ENCODE assay signal across 20 mouse cellular contexts in the genomic region with DNA sequence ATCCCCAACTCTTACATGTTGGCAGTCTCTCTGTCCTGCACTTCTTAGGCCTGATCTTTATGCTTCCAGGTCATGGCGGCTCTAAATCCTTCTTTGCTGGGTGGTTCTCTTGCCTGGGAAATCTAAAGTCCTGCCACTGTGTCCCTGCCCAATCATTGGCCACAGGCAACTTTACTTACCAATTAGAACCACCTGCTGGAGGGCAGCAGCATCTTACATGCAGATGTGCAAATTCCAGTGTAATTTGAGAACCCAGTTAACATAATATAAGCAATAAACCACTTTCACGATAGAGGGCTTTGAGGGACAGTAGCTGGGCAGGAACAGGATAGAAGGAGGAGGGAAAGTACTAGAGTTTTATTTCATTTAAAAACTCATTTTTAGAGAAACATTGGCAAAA.
DNase-seq lines count a peak whose midpoint lies in the region; ATAC-seq lines count a peak whose summit lies in the region.
"Had no signal": no experiment of that assay in that cellular context is flagged by ENCODE, and none has a peak within 500 bp of the region (broad histone marks: within the 10 kb centered on the region; RNA-seq: fewer than 3 reads in every experiment).

No protein-coding gene starts in this region.

- H3K9ac ChIP-seq in kidney, embryonic 14.5 days (ENCODE audit: low read depth, low read length): no peak overlapping the region
- no peak overlapping the region for H3K9ac ChIP-seq in embryonic facial prominence, embryonic 11.5 days (replicated peaks; ENCODE audit: low read length)
- H3K9ac ChIP-seq in limb, embryonic 11.5 days (ENCODE audit: low read length): no peak overlapping the region
- H3K9ac ChIP-seq in forebrain, embryonic 14.5 days (ENCODE audit: low read length): no peak overlapping the region
- H3K9ac ChIP-seq: embryonic facial prominence, embryonic 13.5 days; forebrain, embryonic 12.5 days; forebrain, postnatal 0 days; heart, embryonic 12.5 days; hindbrain, embryonic 14.5 days had no signal

- H3K4me3 ChIP-seq in kidney, embryonic 14.5 days (ENCODE audit: low read length): no peak overlapping the region
- no peak overlapping the region for H3K4me3 ChIP-seq in embryonic facial prominence, embryonic 11.5 days (ENCODE audit: low read depth, low read length)
- no peak overlapping the region for H3K4me3 ChIP-seq in limb, embryonic 11.5 days (ENCODE audit: low read depth, low read length)
- H3K4me3 ChIP-seq in forebrain, embryonic 14.5 days (ENCODE audit: low read depth, low read length): no peak overlapping the region
- H3K4me3 ChIP-seq: embryonic facial prominence, embryonic 13.5 days; forebrain, embryonic 12.5 days; gastrocnemius, adult 2 months; heart, embryonic 12.5 days had no signal

- no peak overlapping the region for H3K4me2 ChIP-seq in kidney, embryonic 14.5 days (replicated peaks; ENCODE audit: low read depth, low read length)
- H3K4me2 ChIP-seq in embryonic facial prominence, embryonic 11.5 days (ENCODE audit: low read depth, low read length): no peak overlapping the region
- H3K4me2 ChIP-seq in limb, embryonic 11.5 days (ENCODE audit: low read depth, severe bottlenecking): no peak overlapping the region
- H3K4me2 ChIP-seq in forebrain, embryonic 14.5 days (ENCODE audit: low read length): no peak overlapping the region
- H3K4me2 ChIP-seq: embryonic facial prominence, embryonic 13.5 days; forebrain, embryonic 12.5 days; heart, embryonic 12.5 days; hindbrain, embryonic 14.5 days had no signal

- 36% methylated on average over 2 of the region's 2 CpGs for WGBS in kidney, embryonic 14.5 days
- 27% methylated on average over 2 of the region's 2 CpGs for WGBS in embryonic facial prominence, embryonic 11.5 days
- WGBS in limb, embryonic 11.5 days: 18% methylated on average over 2 of the region's 2 CpGs
- 79% methylated on average over 2 of the region's 2 CpGs for WGBS in forebrain, embryonic 14.5 days

- H3K4me1 ChIP-seq in kidney, embryonic 14.5 days (ENCODE audit: control insufficient read depth, insufficient read depth, low read length): no peaks in the 10 kb centered on the region
- no peaks in the 10 kb centered on the region for H3K4me1 ChIP-seq in embryonic facial prominence, embryonic 11.5 days (ENCODE audit: control insufficient read depth, insufficient read depth, low read length)
- H3K4me1 ChIP-seq in limb, embryonic 11.5 days (ENCODE audit: control insufficient read depth, insufficient read depth, low read length): no peaks in the 10 kb centered on the region
- H3K4me1 ChIP-seq in forebrain, embryonic 14.5 days (ENCODE audit: control insufficient read depth, insufficient read depth, low read length): no peaks in the 10 kb centered on the region
- H3K4me1 ChIP-seq: forebrain, embryonic 12.5 days; heart, embryonic 12.5 days had no signal

- H3K36me3 ChIP-seq in kidney, embryonic 14.5 days (ENCODE audit: control insufficient read depth, insufficient read depth, low read length): no peaks in the 10 kb centered on the region
- no peaks in the 10 kb centered on the region for H3K36me3 ChIP-seq in embryonic facial prominence, embryonic 11.5 days (replicated peaks; ENCODE audit: control insufficient read depth, insufficient read depth, low read depth, low read length)
- H3K36me3 ChIP-seq in limb, embryonic 11.5 days (ENCODE audit: control insufficient read depth, insufficient read depth, low read length): no peaks in the 10 kb centered on the region
- no peaks in the 10 kb centered on the region for H3K36me3 ChIP-seq in forebrain, embryonic 14.5 days (ENCODE audit: control insufficient read depth, insufficient read depth, low read length)
- H3K36me3 ChIP-seq: embryonic facial prominence, embryonic 13.5 days; forebrain, embryonic 12.5 days; heart, embryonic 12.5 days had no signal

- intact Hi-C loops in heart, postnatal 25 days (cut with DNase I): no loop called here

- 0 out of 2 replicates have a peak, but pooled peaks have one; percentile 46 for ATAC-seq in kidney, embryonic 14.5 days (ENCODE audit: low FRiP score, low TSS enrichment)
- peak; percentile 65; the same call in 1 of the 2 replicates for ATAC-seq in embryonic facial prominence, embryonic 11.5 days (replicated peaks; ENCODE audit: insufficient number of reproducible peaks, low FRiP score, low TSS enrichment, low read depth)
- ATAC-seq in limb, embryonic 11.5 days (ENCODE audit: insufficient number of reproducible peaks, low FRiP score, low TSS enrichment, low read depth): peak; percentile 71; the same call in 1 of the 2 replicates
- ATAC-seq in forebrain, embryonic 14.5 days: no peak
- ATAC-seq: forebrain, postnatal 0 days; intestine, embryonic 16.5 days had no signal

- H3K27ac ChIP-seq in kidney, embryonic 14.5 days (ENCODE audit: low read depth, low read length): no peak overlapping the region
- no peak overlapping the region for H3K27ac ChIP-seq in embryonic facial prominence, embryonic 11.5 days (replicated peaks; ENCODE audit: low read depth, low read length)
- H3K27ac ChIP-seq in limb, embryonic 11.5 days (replicated peaks; ENCODE audit: low read depth, low read length): no peak overlapping the region
- no peak overlapping the region for H3K27ac ChIP-seq in forebrain, embryonic 14.5 days (ENCODE audit: low read depth, low read length)
- H3K27ac ChIP-seq: embryonic facial prominence, embryonic 13.5 days; forebrain, embryonic 12.5 days; gastrocnemius, adult 2 months; hindbrain, embryonic 14.5 days had no signal

- no peaks in the 10 kb centered on the region for H3K9me3 ChIP-seq in kidney, embryonic 14.5 days (ENCODE audit: control insufficient read depth, low read length)
- H3K9me3 ChIP-seq in embryonic facial prominence, embryonic 11.5 days (replicated peaks; ENCODE audit: control insufficient read depth, low read length): no peaks in the 10 kb centered on the region
- no peaks in the 10 kb centered on the region for H3K9me3 ChIP-seq in limb, embryonic 11.5 days (ENCODE audit: control insufficient read depth, low read length)
- no peaks in the 10 kb centered on the region for H3K9me3 ChIP-seq in forebrain, embryonic 14.5 days (replicated peaks; ENCODE audit: control insufficient read depth, low read length)
- H3K9me3 ChIP-seq: embryonic facial prominence, embryonic 13.5 days; forebrain, embryonic 12.5 days had no signal

- DNase-seq in kidney, adult 8-10 months: no peak
- peak; percentile 46 for DNase-seq in embryo, embryonic 10.5 days (ENCODE audit: low spot score)
- peak; percentile 67 for DNase-seq in embryonic facial prominence, embryonic 11.5 days (ENCODE audit: low spot score)
- DNase-seq in limb, embryonic 11.5 days (ENCODE audit: low spot score): peak; percentile 44
- DNase-seq in forebrain, embryonic 14.5 days (ENCODE audit: low spot score): no peak
- no peak for DNase-seq in heart, adult 11 months
- DNase-seq in heart, postnatal 25 days (ENCODE audit: low spot score): no peak
- DNase-seq: adrenal gland, postnatal 10 days; cerebellum, adult 11 months; cerebellum, adult 8-10 months; forebrain, postnatal 0 days; gastrocnemius, adult 2 months; gastrocnemius, postnatal 25 days; heart, postnatal 36 days had no signal

- no peaks in the 10 kb centered on the region for H3K27me3 ChIP-seq in kidney, embryonic 14.5 days (ENCODE audit: control insufficient read depth, insufficient read depth, low read length)
- no peaks in the 10 kb centered on the region for H3K27me3 ChIP-seq in embryonic facial prominence, embryonic 11.5 days (ENCODE audit: control insufficient read depth, insufficient read depth, low read length)
- no peaks in the 10 kb centered on the region for H3K27me3 ChIP-seq in limb, embryonic 11.5 days (ENCODE audit: control insufficient read depth, insufficient read depth, low read length)
- H3K27me3 ChIP-seq in forebrain, embryonic 14.5 days (replicated peaks; ENCODE audit: control insufficient read depth, insufficient read depth, low read length): no peaks in the 10 kb centered on the region
- H3K27me3 ChIP-seq: embryonic facial prominence, embryonic 13.5 days; forebrain, embryonic 12.5 days; heart, embryonic 12.5 days had no signal

Comparison
In these comparisons a context has a peak if more than half of its experiments do, and no peak if none do; other contexts are left out.
1. DNase-seq: peak in embryo, embryonic 10.5 days (single experiment), embryonic facial prominence, embryonic 11.5 days (single experiment) and limb, embryonic 11.5 days (single experiment); none in kidney, adult 8-10 months (0 of 2), forebrain, embryonic 14.5 days (single experiment), heart, adult 11 months (single experiment) and heart, postnatal 25 days (single experiment).